Mouse (Mus musculus) C2C12 (cell line): ENCODE measurements at regions not wholly inside any gene's neighbourhood (a gene's known extent, or its start where the extent isn't known, plus 50 kb on each side); places are given as distances from the start of the nearest gene placed in this dataset.

Experiments used
- CTCF ChIP-seq: IDR thresholded peaks from one replicate; pipeline ENCODE4 v1.5.1; 2011; ENCODE audit not compliant: control insufficient read depth, insufficient read depth, insufficient read length
- USF1 ChIP-seq: IDR thresholded peaks from one replicate; pipeline ENCODE4 v1.6.1; 2011; ENCODE audit warnings: low read depth, mild to moderate bottlenecking, control low read depth, moderate library complexity

DNA sequence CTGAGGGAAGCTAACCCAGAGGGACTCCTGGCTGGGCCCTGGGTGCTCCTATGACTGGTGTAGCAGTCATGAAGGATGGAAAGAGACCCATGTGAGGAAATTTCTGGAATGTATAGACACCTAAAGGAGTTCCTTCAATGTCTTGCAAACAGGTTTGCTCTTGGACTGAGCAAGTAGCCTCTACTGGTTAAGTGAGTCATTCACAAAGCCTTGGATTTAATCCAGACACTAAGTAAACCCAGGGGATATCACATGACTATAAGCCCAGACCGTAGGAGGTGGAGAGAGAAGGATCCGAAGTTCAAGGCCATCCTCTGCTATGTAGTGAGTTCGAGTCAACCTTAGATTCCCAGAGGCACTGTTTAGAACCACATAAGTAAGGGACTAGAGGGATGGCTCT is 1286.5 kb upstream of the A1bg start:
- no peak for TF ChIP-seq CTCF
- peak; percentile 28 for TF ChIP-seq USF1
